Mouse (Mus musculus) myocyte (in vitro differentiated cells): ENCODE results near the gene Ruvbl2. TPM values are rescaled to one million over a fixed set of nuclear protein-coding genes. Genes with fewer than 3 reads are reported as not detected.
"Not testable (repeated sequence)": the region's sequence is repeated elsewhere in the genome, so short reads cannot be mapped to it uniquely, and the experiment has no call there.

Experiments used
- H3K27me3 ChIP-seq: one replicate; pipeline ENCODE4 v1.6.1; 2011; ENCODE audit not compliant: control insufficient read depth, insufficient read depth, insufficient read length
- H3K36me3 ChIP-seq: one replicate; pipeline ENCODE4 v1.6.1; 2011; ENCODE audit not compliant: control insufficient read depth, insufficient read depth
- H3K4me2 ChIP-seq: one replicate; pipeline ENCODE4 v1.6.1; 2011; ENCODE audit warnings: low read depth, control low read depth
- H3K4me3 ChIP-seq: one replicate; pipeline ENCODE4 v1.5.1; 2011; ENCODE audit warnings: mild to moderate bottlenecking, control low read depth, moderate library complexity
- H3K79me2 ChIP-seq: one replicate; pipeline ENCODE4 v1.6.1; 2011; ENCODE audit not compliant: control insufficient read depth, insufficient read depth
- H3ac ChIP-seq: one replicate; pipeline ENCODE4 v1.6.1; 2011; ENCODE audit not compliant: control insufficient read depth, insufficient read length
- CEBPB ChIP-seq: IDR thresholded peaks from 2 replicates; pipeline ENCODE4 v1.6.1; 2011; ENCODE audit warnings: mild to moderate bottlenecking, moderate library complexity; ENCODE audit not compliant: poor library complexity, insufficient read depth, severe bottlenecking
- E2F4 ChIP-seq: IDR thresholded peaks from one replicate; pipeline ENCODE4 v1.6.1; 2011; ENCODE audit warnings: mild to moderate bottlenecking, control low read depth, moderate library complexity; ENCODE audit not compliant: insufficient read depth
- MAX ChIP-seq: IDR thresholded peaks from one replicate; pipeline ENCODE4 v1.6.1; 2011; ENCODE audit warnings: low read depth, mild to moderate bottlenecking, control low read depth
- MYOD1 ChIP-seq, 3 experiments: IDR thresholded peaks; one replicate each; pipeline ENCODE4 v1.6.1; 2011; ENCODE audit warnings: control low read depth in 2 of 3, low read depth in 2 of 3, mild to moderate bottlenecking in 2 of 3, moderate library complexity in 1 of 3; ENCODE audit not compliant: insufficient read length in 2 of 3, control insufficient read depth in 1 of 3
- MYOG ChIP-seq, 3 experiments: IDR thresholded peaks; one replicate each; pipeline ENCODE4 v1.6.1; 2011; ENCODE audit warnings: control low read depth in 2 of 3, low read depth in 2 of 3, mild to moderate bottlenecking in 2 of 3; ENCODE audit not compliant: insufficient read length in 2 of 3, control insufficient read depth in 1 of 3, insufficient read depth in 1 of 3
- POLR2A ChIP-seq: IDR thresholded peaks from one replicate; pipeline ENCODE4 v1.6.1; 2011; ENCODE audit warnings: low read depth, mild to moderate bottlenecking, control low read depth, moderate library complexity; ENCODE audit not compliant: insufficient read length
- POLR2AphosphoS2 ChIP-seq: IDR thresholded peaks from one replicate; pipeline ENCODE4 v1.6.1; 2011; ENCODE audit warnings: low read depth, control low read depth; ENCODE audit not compliant: insufficient read length
- REST ChIP-seq: IDR thresholded peaks from one replicate; pipeline ENCODE4 v1.6.1; 2011; ENCODE audit warnings: mild to moderate bottlenecking, control low read depth, moderate library complexity; ENCODE audit not compliant: insufficient read depth, insufficient read length
- SRF ChIP-seq: IDR thresholded peaks from one replicate; pipeline ENCODE4 v1.6.1; 2011; ENCODE audit warnings: low read depth; ENCODE audit not compliant: control insufficient read depth, insufficient read length
- TCF12 ChIP-seq: IDR thresholded peaks from one replicate; pipeline ENCODE4 v1.6.1; 2011; ENCODE audit warnings: mild to moderate bottlenecking, control low read depth; ENCODE audit not compliant: poor library complexity, insufficient read depth, severe bottlenecking
- TCF3 ChIP-seq: IDR thresholded peaks from one replicate; pipeline ENCODE4 v1.6.1; 2011; ENCODE audit warnings: low read depth, control low read depth; ENCODE audit not compliant: insufficient read length
- USF1 ChIP-seq: IDR thresholded peaks from one replicate; pipeline ENCODE4 v1.6.1; 2011; ENCODE audit warnings: low read depth, mild to moderate bottlenecking, control low read depth, moderate library complexity
- polyA plus RNA-seq: library from polyadenylated mRNA; unstranded; fragments of >200 nt; fragmentation: generic; extraction: Trizol; gene quantifications from one replicate; pipeline ENCODE4 v1.2.1, GENCODE M21; 2012; ENCODE audit warnings: missing spikeins

Gene Ruvbl2
- polyA plus RNA-seq, 1 experiment = 118 TPM

- TF ChIP-seq TCF3 = no peak
- no peak for TF ChIP-seq CEBPB
- peak; percentile 79 for TF ChIP-seq USF1
- Histone ChIP-seq H3K4me3 (no peak overlapping the region), H3K27me3 (peaks cover 10% of the 10 kb centered on the region)
These were observed 34.2 kb downstream of the Ruvbl2 start for GRCm38 (mm10) chr7:45403532-45404261.

DNA sequence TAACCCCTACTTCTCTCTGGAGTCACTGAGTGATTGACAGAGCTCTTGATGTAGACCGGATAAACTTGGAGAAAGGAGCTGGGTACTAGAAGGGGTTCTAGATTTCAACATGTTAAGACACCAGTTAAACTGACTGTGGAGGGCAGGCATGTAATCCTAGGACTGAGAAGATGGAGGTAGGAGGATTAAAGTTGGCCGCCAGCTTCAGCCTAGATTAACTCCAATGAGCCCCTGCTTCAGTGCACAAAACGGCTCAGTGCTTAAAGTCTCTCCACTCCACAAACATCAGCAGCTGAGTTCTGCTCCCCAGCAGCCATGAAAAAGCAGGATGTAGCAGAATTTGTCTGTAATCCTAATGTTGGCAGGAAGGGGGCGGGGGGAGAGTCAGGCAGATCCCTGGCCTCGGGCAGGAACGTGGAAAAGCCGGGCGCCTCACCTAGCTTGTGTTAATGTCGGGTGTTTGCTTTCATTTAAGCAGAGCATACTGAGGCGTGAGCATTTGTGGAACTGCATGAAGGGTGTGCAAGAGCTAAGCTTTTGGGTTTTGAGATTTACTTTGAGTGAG, 36.3 kb downstream of the Ruvbl2 start:
- no peaks in the 10 kb centered on the region for H3K79me2 ChIP-seq
- H3K27me3 ChIP-seq = peaks cover 6% of the 10 kb centered on the region
- no peak overlapping the region for H3K4me3 ChIP-seq
- H3K4me2 ChIP-seq = no peak overlapping the region
- H3ac ChIP-seq = no peak overlapping the region
- TF ChIP-seq POLR2AphosphoS2 (no peak), E2F4 (no peak), TCF12 (no peak), USF1 (no peak), POLR2A (no peak), SRF (no peak), CEBPB (no peak), TCF3 (no peak), MAX (no peak), MYOD1 (IDR thresholded peaks at IDR 0.05; ENCODE audit: control insufficient read depth in 1 of 3, insufficient read length in 2 of 3, low read depth in 2 of 3) (no peak), REST (no peak), MYOG (IDR thresholded peaks at IDR 0.05; ENCODE audit: control insufficient read depth in 1 of 3, insufficient read depth in 1 of 3, insufficient read length in 2 of 3, low read depth in 2 of 3) (no peak)
- H3K36me3 ChIP-seq = no peaks in the 10 kb centered on the region

More at GRCm38 (mm10) chr7:45403532-45404261, 34.2 kb downstream of the Ruvbl2 start:
- H3ac ChIP-seq = no peak overlapping the region
- H3K4me2 ChIP-seq = no peak overlapping the region
- H3K36me3 ChIP-seq = no peaks in the 10 kb centered on the region
- no peaks in the 10 kb centered on the region for H3K79me2 ChIP-seq

- H3K4me2 ChIP-seq = peak overlapping the region; percentile 77
- H3K4me3 ChIP-seq = peak overlapping the region; percentile 98
- H3K27me3 ChIP-seq = no peaks in the 10 kb centered on the region
- peaks cover 34% of the 10 kb centered on the region for H3K79me2 ChIP-seq
- H3ac ChIP-seq = no peak overlapping the region
- TF ChIP-seq CEBPB = no peak
- TF ChIP-seq E2F4 = no peak
- TF ChIP-seq POLR2A = no peak
- no peak for TF ChIP-seq TCF12
- TF ChIP-seq USF1 = no peak
- no peak for TF ChIP-seq TCF3
- no peak for TF ChIP-seq POLR2AphosphoS2
- TF ChIP-seq SRF = no peak
- no peak for TF ChIP-seq MYOG (IDR thresholded peaks at IDR 0.05; ENCODE audit: control insufficient read depth in 1 of 3, insufficient read depth in 1 of 3, insufficient read length in 2 of 3, low read depth in 2 of 3)
- TF ChIP-seq REST = no peak
- no peak for TF ChIP-seq MYOD1 (IDR thresholded peaks at IDR 0.05; ENCODE audit: control insufficient read depth in 1 of 3, insufficient read length in 2 of 3, low read depth in 2 of 3)
- no peak for TF ChIP-seq MAX
- peaks cover 16% of the 10 kb centered on the region for H3K36me3 ChIP-seq
These were observed 41.1 kb downstream of the Ruvbl2 start for GRCm38 (mm10) chr7:45396787-45397186.

DNA sequence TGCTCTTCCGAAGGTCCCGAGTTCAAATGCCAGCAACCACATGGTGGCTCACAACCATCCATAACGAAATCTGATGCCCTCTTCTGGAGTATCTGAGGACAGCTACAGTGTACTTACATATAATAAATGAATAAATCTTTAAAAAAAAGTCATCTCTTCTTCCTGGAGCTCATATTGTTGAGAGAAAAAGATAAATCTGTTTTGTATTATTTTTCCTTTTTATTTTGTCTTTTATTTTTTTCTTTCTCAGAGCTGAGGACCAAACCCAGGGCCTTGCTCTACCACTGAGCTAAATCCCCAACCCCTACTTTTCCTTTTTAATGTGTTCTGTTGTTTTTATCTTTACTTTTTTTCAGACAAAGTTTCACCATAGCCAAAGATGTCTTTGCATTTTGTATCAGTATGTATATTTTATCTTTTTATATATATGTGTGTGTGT, 41.5 kb downstream of the Ruvbl2 start:
- peaks cover 39% of the 10 kb centered on the region for H3K79me2 ChIP-seq
- H3ac ChIP-seq, H3K27me3 ChIP-seq: not testable (repeated sequence)
- H3K36me3 ChIP-seq = peaks cover 19% of the 10 kb centered on the region
- peak overlapping the region; percentile 98 for H3K4me3 ChIP-seq
- peak overlapping the region; percentile 77 for H3K4me2 ChIP-seq

DNA sequence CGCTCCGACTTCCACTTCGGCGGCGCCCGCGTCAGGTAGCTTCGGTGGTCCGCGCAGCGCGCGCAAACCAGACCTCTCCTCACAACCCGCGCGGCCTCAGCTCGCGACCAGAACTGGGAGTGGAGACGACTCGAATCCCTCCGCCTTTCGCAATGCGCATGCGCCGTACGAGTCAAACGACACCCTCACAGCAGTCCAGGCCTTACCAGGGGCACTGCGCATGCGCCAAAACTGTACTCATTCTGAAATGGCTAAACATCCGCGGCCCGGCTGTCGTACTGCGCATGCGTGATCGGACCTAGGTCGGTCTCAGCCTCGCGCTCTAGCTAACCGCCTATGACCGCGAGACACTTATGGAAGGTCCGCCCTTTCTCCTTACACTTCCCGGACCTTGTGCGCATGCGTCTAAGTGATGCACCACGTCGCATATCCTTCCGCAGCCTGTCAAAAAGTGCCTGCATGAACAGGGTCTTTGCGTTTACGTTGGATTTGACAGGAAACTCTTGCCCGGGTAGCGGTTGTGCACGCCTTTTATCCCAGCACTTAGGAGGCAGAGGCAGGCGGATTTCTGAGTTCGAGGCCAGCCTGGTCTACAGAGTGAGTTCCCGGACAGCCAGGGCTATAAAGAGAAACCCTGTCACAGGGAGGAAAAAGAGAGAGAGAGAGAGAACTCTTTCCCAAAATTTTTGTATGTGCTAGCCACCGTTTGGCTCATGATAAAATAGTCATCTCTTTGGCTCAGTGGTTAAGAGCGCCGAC, 42.1 kb downstream of the Ruvbl2 start, which contains the start of gene Snrnp70:
Gene Snrnp70, minus strand, starts transcription at position 165 of the 759 bp plus-strand sequence.
- H3K79me2 ChIP-seq = peaks cover 43% of the 10 kb centered on the region
- TF ChIP-seq USF1 = no peak
- TF ChIP-seq CEBPB = no peak
- no peak for TF ChIP-seq TCF12
- no peak for TF ChIP-seq TCF3
- no peak for TF ChIP-seq MYOG (IDR thresholded peaks at IDR 0.05; ENCODE audit: control insufficient read depth in 1 of 3, insufficient read depth in 1 of 3, insufficient read length in 2 of 3, low read depth in 2 of 3)
- TF ChIP-seq REST = peak; percentile 25
- peak; percentile 87 for TF ChIP-seq POLR2A
- TF ChIP-seq SRF = peak; percentile 77
- TF ChIP-seq POLR2AphosphoS2 = peak; percentile 96
- no peak for TF ChIP-seq MAX
- no peak for TF ChIP-seq MYOD1 (IDR thresholded peaks at IDR 0.05; ENCODE audit: control insufficient read depth in 1 of 3, insufficient read length in 2 of 3, low read depth in 2 of 3)
- no peak for TF ChIP-seq E2F4
- peak within 1 kb of the TSS; percentile 94 for H3K4me2 ChIP-seq
- peak within 1 kb of the TSS; percentile 98 for H3K4me3 ChIP-seq
- peaks cover 23% of the 10 kb centered on the region for H3K36me3 ChIP-seq
- H3ac ChIP-seq = peak within 1 kb of the TSS; percentile 26
- no peaks in the 10 kb centered on the region for H3K27me3 ChIP-seq
